Mouse (Mus musculus): ENCODE results near the gene Lsamp. TPM values are rescaled to one million over a fixed set of nuclear protein-coding genes. Genes with fewer than 3 reads are reported as not detected.

The Lsamp gene
- polyA plus RNA-seq, 1 experiment = not detected

- TF ChIP-seq POLR2A (IDR thresholded peaks at IDR 0.05; ENCODE audit: insufficient read depth, low read length) (no peak), EP300 (IDR thresholded peaks at IDR 0.05; ENCODE audit: insufficient read depth, low read depth, low read length) (no peak), CTCF (IDR thresholded peaks at IDR 0.05; ENCODE audit: low read depth, low read length) (no peak)
- Histone ChIP-seq H3K27me3 (ENCODE audit: control insufficient read depth, insufficient read depth, low read length, poor library complexity, severe bottlenecking) (no peaks in the 10 kb centered on the region), H3K4me1 (ENCODE audit: control insufficient read depth, insufficient read depth, low read length) (no peaks in the 10 kb centered on the region), H3K4me3 (ENCODE audit: low read depth, low read length) (no peak overlapping the region), H3K9ac (ENCODE audit: low read depth, poor library complexity, severe bottlenecking) (no peak overlapping the region), H3K9me3 (replicated peaks; ENCODE audit: control insufficient read depth, insufficient read depth, low read length, poor library complexity, severe bottlenecking) (no peaks in the 10 kb centered on the region), H3K36me3 (ENCODE audit: control insufficient read depth, insufficient read depth, low read length, poor library complexity, severe bottlenecking) (no peaks in the 10 kb centered on the region), H3K27ac (ENCODE audit: insufficient read depth, low read length) (no peak overlapping the region)
Measured at GRCm38 (mm10) chr16:41785600-41785999, 1801.4 kb downstream of the Lsamp start.

GRCm38 (mm10) chr16:41786704-41787103 is 1802.5 kb downstream of the Lsamp start:
- Histone ChIP-seq H3K27me3 (ENCODE audit: control insufficient read depth, insufficient read depth, low read length, poor library complexity, severe bottlenecking) (no peaks in the 10 kb centered on the region), H3K27ac (ENCODE audit: insufficient read depth, low read length) (no peak overlapping the region), H3K9ac (ENCODE audit: low read depth, poor library complexity, severe bottlenecking) (no peak overlapping the region), H3K4me3 (ENCODE audit: low read depth, low read length) (no peak overlapping the region), H3K36me3 (ENCODE audit: control insufficient read depth, insufficient read depth, low read length, poor library complexity, severe bottlenecking) (no peaks in the 10 kb centered on the region), H3K4me1 (ENCODE audit: control insufficient read depth, insufficient read depth, low read length) (no peaks in the 10 kb centered on the region), H3K9me3 (replicated peaks; ENCODE audit: control insufficient read depth, insufficient read depth, low read length, poor library complexity, severe bottlenecking) (no peaks in the 10 kb centered on the region)
- no peak for TF ChIP-seq POLR2A (IDR thresholded peaks at IDR 0.05; ENCODE audit: insufficient read depth, low read length)

- Histone ChIP-seq H3K36me3 (ENCODE audit: control insufficient read depth, insufficient read depth, low read length, poor library complexity, severe bottlenecking) (no peaks in the 10 kb centered on the region), H3K9me3 (replicated peaks; ENCODE audit: control insufficient read depth, insufficient read depth, low read length, poor library complexity, severe bottlenecking) (no peaks in the 10 kb centered on the region), H3K9ac (ENCODE audit: low read depth, poor library complexity, severe bottlenecking) (no peak overlapping the region), H3K27ac (ENCODE audit: insufficient read depth, low read length) (no peak overlapping the region), H3K4me3 (ENCODE audit: low read depth, low read length) (no peak overlapping the region), H3K27me3 (ENCODE audit: control insufficient read depth, insufficient read depth, low read length, poor library complexity, severe bottlenecking) (no peaks in the 10 kb centered on the region), H3K4me1 (ENCODE audit: control insufficient read depth, insufficient read depth, low read length) (no peaks in the 10 kb centered on the region)
- TF ChIP-seq EP300 (IDR thresholded peaks at IDR 0.05; ENCODE audit: insufficient read depth, low read depth, low read length) (no peak), POLR2A (IDR thresholded peaks at IDR 0.05; ENCODE audit: insufficient read depth, low read length) (no peak), CTCF (IDR thresholded peaks at IDR 0.05; ENCODE audit: low read depth, low read length) (no peak)
Measured at GRCm38 (mm10) chr16:41787146-41787545, 1803.0 kb downstream of the Lsamp start.

DNA sequence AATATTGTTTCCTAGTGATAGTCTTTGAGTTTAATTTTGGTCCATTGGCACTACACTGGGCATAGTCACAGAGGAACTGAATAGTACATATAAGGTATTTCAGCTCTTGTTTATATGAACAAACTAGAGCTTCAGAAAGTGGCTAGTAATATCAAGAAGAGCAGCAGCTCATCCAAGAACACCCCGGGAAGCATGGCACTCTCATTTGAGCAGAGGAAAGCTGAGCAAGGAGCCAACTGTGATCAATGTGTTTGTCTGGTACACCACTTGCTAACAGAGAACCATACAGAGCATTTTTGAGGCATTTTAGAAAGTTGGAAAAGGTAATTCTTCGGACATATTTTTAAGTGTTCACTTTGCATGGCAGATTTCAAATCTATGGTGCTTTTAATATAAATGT is 1805.9 kb downstream of the Lsamp start:
- H3K27me3 ChIP-seq (ENCODE audit: control insufficient read depth, insufficient read depth, low read length, poor library complexity, severe bottlenecking) = no peaks in the 10 kb centered on the region
- TF ChIP-seq CTCF (IDR thresholded peaks at IDR 0.05; ENCODE audit: low read depth, low read length) (no peak), POLR2A (IDR thresholded peaks at IDR 0.05; ENCODE audit: insufficient read depth, low read length) (no peak), EP300 (IDR thresholded peaks at IDR 0.05; ENCODE audit: insufficient read depth, low read depth, low read length) (no peak)
- no peaks in the 10 kb centered on the region for H3K36me3 ChIP-seq (ENCODE audit: control insufficient read depth, insufficient read depth, low read length, poor library complexity, severe bottlenecking)
- H3K27ac ChIP-seq (ENCODE audit: insufficient read depth, low read length) = no peak overlapping the region
- no peak overlapping the region for H3K4me3 ChIP-seq (ENCODE audit: low read depth, low read length)
- no peaks in the 10 kb centered on the region for H3K4me1 ChIP-seq (ENCODE audit: control insufficient read depth, insufficient read depth, low read length)
- H3K9me3 ChIP-seq (replicated peaks; ENCODE audit: control insufficient read depth, insufficient read depth, low read length, poor library complexity, severe bottlenecking) = no peaks in the 10 kb centered on the region
- H3K9ac ChIP-seq (ENCODE audit: low read depth, poor library complexity, severe bottlenecking) = no peak overlapping the region

GRCm38 (mm10) chr16:41820369-41820768 is 1836.2 kb downstream of the Lsamp start:
- Histone ChIP-seq H3K27ac (ENCODE audit: insufficient read depth, low read length) (no peak overlapping the region), H3K4me3 (ENCODE audit: low read depth, low read length) (no peak overlapping the region), H3K9ac (ENCODE audit: low read depth, poor library complexity, severe bottlenecking) (no peak overlapping the region), H3K27me3 (ENCODE audit: control insufficient read depth, insufficient read depth, low read length, poor library complexity, severe bottlenecking) (no peaks in the 10 kb centered on the region), H3K36me3 (ENCODE audit: control insufficient read depth, insufficient read depth, low read length, poor library complexity, severe bottlenecking) (no peaks in the 10 kb centered on the region), H3K9me3 (replicated peaks; ENCODE audit: control insufficient read depth, insufficient read depth, low read length, poor library complexity, severe bottlenecking) (peaks cover 3% of the 10 kb centered on the region; the same call in 1 of the 2 replicates), H3K4me1 (ENCODE audit: control insufficient read depth, insufficient read depth, low read length) (no peaks in the 10 kb centered on the region)
- TF ChIP-seq EP300 (IDR thresholded peaks at IDR 0.05; ENCODE audit: insufficient read depth, low read depth, low read length) (no peak), CTCF (IDR thresholded peaks at IDR 0.05; ENCODE audit: low read depth, low read length) (no peak), POLR2A (IDR thresholded peaks at IDR 0.05; ENCODE audit: insufficient read depth, low read length) (no peak)

- Histone ChIP-seq H3K9ac (ENCODE audit: low read depth, poor library complexity, severe bottlenecking) (no peak overlapping the region), H3K36me3 (ENCODE audit: control insufficient read depth, insufficient read depth, low read length, poor library complexity, severe bottlenecking) (no peaks in the 10 kb centered on the region), H3K27me3 (ENCODE audit: control insufficient read depth, insufficient read depth, low read length, poor library complexity, severe bottlenecking) (no peaks in the 10 kb centered on the region), H3K4me3 (ENCODE audit: low read depth, low read length) (no peak overlapping the region), H3K27ac (ENCODE audit: insufficient read depth, low read length) (no peak overlapping the region), H3K9me3 (replicated peaks; ENCODE audit: control insufficient read depth, insufficient read depth, low read length, poor library complexity, severe bottlenecking) (no peaks in the 10 kb centered on the region), H3K4me1 (ENCODE audit: control insufficient read depth, insufficient read depth, low read length) (no peaks in the 10 kb centered on the region)
- TF ChIP-seq POLR2A (IDR thresholded peaks at IDR 0.05; ENCODE audit: insufficient read depth, low read length) = no peak
- TF ChIP-seq CTCF (IDR thresholded peaks at IDR 0.05; ENCODE audit: low read depth, low read length) = no peak
- TF ChIP-seq EP300 (IDR thresholded peaks at IDR 0.05; ENCODE audit: insufficient read depth, low read depth, low read length) = no peak
Measured at GRCm38 (mm10) chr16:41826899-41827604, 1842.9 kb downstream of the Lsamp start.
